Mouse (Mus musculus) ES-Bruce4 (cell line): ENCODE measurements around the gene Krtcap2. TPM values are rescaled to one million over a fixed set of nuclear protein-coding genes. Genes with fewer than 3 reads are reported as not detected.
A peak's percentile ranks its signal among the peaks of the same experiment; 100 is the strongest.

ENCODE experiments used
- H3K27ac ChIP-seq: 2 replicates; pipeline ENCODE4 v1.5.1; 2012; ENCODE audit warnings: low read length, inconsistent platforms; ENCODE audit not compliant: insufficient read depth
- H3K27me3 ChIP-seq: 2 replicates; pipeline ENCODE4 v1.6.1; 2012; ENCODE audit warnings: mild to moderate bottlenecking, low read length, inconsistent platforms; ENCODE audit not compliant: control insufficient read depth, poor library complexity, insufficient read depth, severe bottlenecking
- H3K36me3 ChIP-seq: 2 replicates; pipeline ENCODE4 v1.6.1; 2012; ENCODE audit warnings: inconsistent platforms, mild to moderate bottlenecking, low read length, moderate library complexity; ENCODE audit not compliant: control insufficient read depth, poor library complexity, insufficient read depth, severe bottlenecking
- H3K4me1 ChIP-seq: one replicate; pipeline ENCODE4 v1.8.1; 2011; ENCODE audit warnings: low read length; ENCODE audit not compliant: control insufficient read depth, insufficient read depth
- H3K4me3 ChIP-seq: 2 replicates; pipeline ENCODE4 v1.5.1; 2011; ENCODE audit warnings: low read depth, mild to moderate bottlenecking, low read length
- H3K9ac ChIP-seq: 2 replicates; pipeline ENCODE4 v1.6.1; 2012; ENCODE audit warnings: low read depth, mild to moderate bottlenecking, inconsistent platforms; ENCODE audit not compliant: poor library complexity, severe bottlenecking
- H3K9me3 ChIP-seq: replicated peaks from 2 replicates; pipeline ENCODE4 v1.6.1; 2012; ENCODE audit warnings: mild to moderate bottlenecking, low read length, inconsistent platforms; ENCODE audit not compliant: control insufficient read depth, poor library complexity, insufficient read depth, severe bottlenecking
- CTCF ChIP-seq: IDR thresholded peaks from one replicate; pipeline ENCODE4 v1.8.1; 2011; ENCODE audit warnings: low read depth, low read length
- EP300 ChIP-seq: IDR thresholded peaks from 2 replicates; pipeline ENCODE4 v1.6.1; 2011; ENCODE audit warnings: low read depth, low read length; ENCODE audit not compliant: insufficient read depth
- POLR2A ChIP-seq: IDR thresholded peaks from one replicate; pipeline ENCODE4 v1.8.1; 2011; ENCODE audit warnings: low read length; ENCODE audit not compliant: insufficient read depth
- polyA plus RNA-seq: library from polyadenylated mRNA; stranded (reverse); fragments of >200 nt; gene quantifications from 2 replicates; pipeline ENCODE4 v1.2.4, GENCODE M21; 2011; ENCODE audit warnings: low read depth; ENCODE audit not compliant: missing spikeins, insufficient read depth, insufficient read length

Gene Krtcap2
- polyA plus RNA-seq, 1 experiment: 163 TPM

- Histone ChIP-seq H3K4me1 (no peaks in the 10 kb centered on the region), H3K27ac (no peak overlapping the region), H3K36me3 (no peaks in the 10 kb centered on the region), H3K9ac (peak overlapping the region; percentile 77), H3K9me3 (no peaks in the 10 kb centered on the region), H3K27me3 (no peaks in the 10 kb centered on the region), H3K4me3 (peak overlapping the region; percentile 71)
- TF ChIP-seq EP300 (no peak), CTCF (no peak), POLR2A (no peak)
Measured at GRCm38 (mm10) chr3:89279153-89279890, 33.6 kb downstream of the Krtcap2 start.

- Histone ChIP-seq H3K9me3 (no peaks in the 10 kb centered on the region), H3K9ac (peak overlapping the region; percentile 77), H3K4me3 (peak overlapping the region; percentile 71), H3K36me3 (no peaks in the 10 kb centered on the region), H3K27me3 (no peaks in the 10 kb centered on the region), H3K27ac (no peak overlapping the region), H3K4me1 (peaks cover 2% of the 10 kb centered on the region)
- TF ChIP-seq EP300 (no peak), POLR2A (no peak), CTCF (no peak)
Measured at GRCm38 (mm10) chr3:89280050-89280605, 34.4 kb downstream of the Krtcap2 start.

GRCm38 (mm10) chr3:89280606-89281511 lies 35.1 kb downstream of the Krtcap2 start, which contains the start of gene Efna1:
Efna1 (minus strand) TSS chr3:89281142.
- Histone ChIP-seq H3K36me3 (no peaks in the 10 kb centered on the region), H3K27ac (no peak within 1 kb of the TSS), H3K27me3 (no peaks in the 10 kb centered on the region), H3K4me1 (peaks cover 2% of the 10 kb centered on the region), H3K9ac (peak within 1 kb of the TSS; percentile 77), H3K4me3 (peak within 1 kb of the TSS; percentile 71), H3K9me3 (no peaks in the 10 kb centered on the region)
- no peak for TF ChIP-seq POLR2A
- TF ChIP-seq CTCF: no peak

GRCm38 (mm10) chr3:89281579-89282290 lies 36.0 kb downstream of the Krtcap2 start:
- TF ChIP-seq CTCF (no peak), POLR2A (no peak), EP300 (no peak)
- H3K9ac ChIP-seq: peak overlapping the region; percentile 77
- no peaks in the 10 kb centered on the region for H3K27me3 ChIP-seq

GRCm38 (mm10) chr3:89282291-89282643 lies 36.5 kb downstream of the Krtcap2 start:
- no peak for TF ChIP-seq CTCF
- no peak for TF ChIP-seq POLR2A
- no peak for TF ChIP-seq EP300
- no peak overlapping the region for H3K4me3 ChIP-seq
- H3K27ac ChIP-seq: no peak overlapping the region
- H3K36me3 ChIP-seq: no peaks in the 10 kb centered on the region
- 0 out of 2 replicates have a peak overlapping the region, but pooled peaks have one; percentile 12 for H3K9ac ChIP-seq
- H3K9me3 ChIP-seq: no peaks in the 10 kb centered on the region
- no peaks in the 10 kb centered on the region for H3K27me3 ChIP-seq
- H3K4me1 ChIP-seq: peaks cover 2% of the 10 kb centered on the region

More at GRCm38 (mm10) chr3:89281579-89282290, 36.0 kb downstream of the Krtcap2 start:
- Histone ChIP-seq H3K36me3 (no peaks in the 10 kb centered on the region), H3K4me1 (peaks cover 2% of the 10 kb centered on the region), H3K9me3 (no peaks in the 10 kb centered on the region), H3K4me3 (no peak overlapping the region), H3K27ac (no peak overlapping the region)
